Mouse (Mus musculus): ENCODE data around the gene Mydgf. TPM values are rescaled to one million over a fixed set of nuclear protein-coding genes. Genes with fewer than 3 reads are reported as not detected.

Gene Mydgf
- total RNA-seq (2014; rRNA removed), result 89.4 and 91.1 TPM in 2 replicates
- polyA plus RNA-seq (2012; rRNA removed), result 81.1 and 86.0 TPM in 2 replicates

DNA sequence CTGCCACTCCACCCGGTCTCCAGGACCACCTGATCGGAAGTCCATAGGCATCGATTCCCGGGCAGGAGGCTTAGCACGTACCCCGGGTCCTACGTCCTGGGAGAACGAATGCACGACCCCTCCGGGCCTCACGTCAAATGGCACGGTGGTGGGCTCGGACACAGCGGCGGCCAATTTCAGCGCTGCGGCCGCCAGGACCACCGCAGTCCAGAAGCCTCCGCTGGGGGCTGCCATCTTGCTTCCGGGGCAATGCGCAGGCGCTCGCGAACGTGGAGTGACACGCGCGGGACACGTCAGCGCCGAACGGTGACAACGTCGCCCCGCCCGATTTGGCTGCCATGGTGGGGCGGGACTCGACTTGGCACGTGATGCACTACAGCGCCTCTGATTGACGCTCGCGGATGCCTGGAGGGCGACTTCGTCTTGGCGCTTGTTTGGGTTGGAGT lies at the start of gene Mydgf:
Mydgf (minus strand) TSS at position 263 of the 446 bp plus-strand sequence.
- Histone ChIP-seq H3K27me3 (ENCODE audit: control insufficient read depth, insufficient read depth, low read length) (no peaks in the 10 kb centered on the region), H3K79me2 (ENCODE audit: control insufficient read depth, insufficient read depth, low read length) (peaks cover 14% of the 10 kb centered on the region), H3K27ac (replicated peaks; ENCODE audit: insufficient read depth, low read depth, low read length) (peak within 1 kb of the TSS; percentile 81), H3K4me1 (ENCODE audit: control insufficient read depth, insufficient read depth, low read length) (peaks cover 22% of the 10 kb centered on the region), H3K4me3 (ENCODE audit: insufficient read depth, low read depth, low read length) (peak within 1 kb of the TSS; percentile 93), H3K36me3 (ENCODE audit: control insufficient read depth, insufficient read depth, low read length) (peaks cover 2% of the 10 kb centered on the region), H3K9ac (ENCODE audit: low read depth, low read length) (peak within 1 kb of the TSS; percentile 94)
- DNase-seq (ENCODE audit: extremely low read depth, low read depth, low spot score), result peak; percentile 74
- WGBS, result under 1% methylated on average over 47 of the region's 47 CpGs
- TF ChIP-seq CTCF (IDR thresholded peaks at IDR 0.05; ENCODE audit: low read depth, low read length), result no peak
- TF ChIP-seq POLR2A (IDR thresholded peaks at IDR 0.05; ENCODE audit: extremely low read depth, insufficient read depth, low read length), result peak; percentile 53; the same call in 1 of the 2 replicates

DNA sequence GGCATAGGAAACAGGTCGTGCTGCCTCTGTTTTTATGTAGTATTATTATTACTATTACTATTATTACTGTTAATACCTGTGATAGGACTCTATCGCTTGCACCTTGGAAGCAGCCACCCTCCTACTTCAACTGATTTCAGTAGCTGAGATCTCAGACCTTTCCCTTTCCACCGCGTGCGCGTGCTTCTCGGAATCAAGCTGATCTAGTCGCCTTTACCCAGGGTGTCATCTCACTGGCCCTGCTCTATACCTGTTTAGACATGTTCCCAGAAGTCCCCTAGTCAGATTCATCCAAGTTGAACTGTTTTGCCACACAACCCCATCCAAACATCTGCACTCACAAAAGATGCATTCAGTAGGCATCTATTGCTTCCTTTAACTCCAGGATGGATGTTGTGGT lies 49.7 kb upstream of the Mydgf start:
- DNase-seq (ENCODE audit: extremely low read depth, low read depth, low spot score), result no peak
- H3K4me3 ChIP-seq (ENCODE audit: insufficient read depth, low read depth, low read length), result no peak overlapping the region
- H3K4me1 ChIP-seq (ENCODE audit: control insufficient read depth, insufficient read depth, low read length), result no peaks in the 10 kb centered on the region
- H3K9ac ChIP-seq (ENCODE audit: low read depth, low read length), result no peak overlapping the region
- TF ChIP-seq CTCF (IDR thresholded peaks at IDR 0.05; ENCODE audit: low read depth, low read length), result no peak
- TF ChIP-seq POLR2A (IDR thresholded peaks at IDR 0.05; ENCODE audit: extremely low read depth, insufficient read depth, low read length), result no peak
- H3K79me2 ChIP-seq (ENCODE audit: control insufficient read depth, insufficient read depth, low read length), result no peaks in the 10 kb centered on the region
- 59% methylated on average over 8 of the region's 8 CpGs for WGBS
- no peaks in the 10 kb centered on the region for H3K36me3 ChIP-seq (ENCODE audit: control insufficient read depth, insufficient read depth, low read length)
- H3K27ac ChIP-seq (replicated peaks; ENCODE audit: insufficient read depth, low read depth, low read length), result no peak overlapping the region
- H3K27me3 ChIP-seq (ENCODE audit: control insufficient read depth, insufficient read depth, low read length), result no peaks in the 10 kb centered on the region

DNA sequence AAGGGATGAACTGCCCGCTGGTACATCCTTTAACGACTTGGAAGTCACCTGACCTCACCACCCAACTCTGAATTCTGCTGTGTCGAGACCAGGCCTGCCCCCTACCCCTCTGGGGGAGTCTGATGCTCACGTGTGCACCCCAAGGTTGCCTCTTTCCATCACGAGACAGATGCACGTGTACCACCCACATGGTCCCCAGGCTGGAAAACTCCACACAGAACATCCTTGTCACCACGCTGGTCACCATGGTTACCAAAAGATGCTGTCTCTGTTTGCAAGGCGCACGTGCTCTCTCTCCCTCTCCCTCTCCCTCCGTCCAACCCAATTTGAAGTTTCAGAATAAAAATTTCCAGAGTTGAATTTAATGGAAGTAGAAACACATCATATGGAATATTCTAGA lies 46.2 kb upstream of the Mydgf start:
- 81% methylated on average over 10 of the region's 10 CpGs for WGBS
- H3K9ac ChIP-seq (ENCODE audit: low read depth, low read length), result no peak overlapping the region
- DNase-seq (ENCODE audit: extremely low read depth, low read depth, low spot score), result no peak
- TF ChIP-seq POLR2A (IDR thresholded peaks at IDR 0.05; ENCODE audit: extremely low read depth, insufficient read depth, low read length), result no peak
- TF ChIP-seq CTCF (IDR thresholded peaks at IDR 0.05; ENCODE audit: low read depth, low read length), result no peak
- H3K36me3 ChIP-seq (ENCODE audit: control insufficient read depth, insufficient read depth, low read length), result no peaks in the 10 kb centered on the region
- no peaks in the 10 kb centered on the region for H3K79me2 ChIP-seq (ENCODE audit: control insufficient read depth, insufficient read depth, low read length)
- no peak overlapping the region for H3K27ac ChIP-seq (replicated peaks; ENCODE audit: insufficient read depth, low read depth, low read length)
- H3K4me3 ChIP-seq (ENCODE audit: insufficient read depth, low read depth, low read length), result no peak overlapping the region
- H3K4me1 ChIP-seq (ENCODE audit: control insufficient read depth, insufficient read depth, low read length), result no peaks in the 10 kb centered on the region
- H3K27me3 ChIP-seq (ENCODE audit: control insufficient read depth, insufficient read depth, low read length), result no peaks in the 10 kb centered on the region

DNA sequence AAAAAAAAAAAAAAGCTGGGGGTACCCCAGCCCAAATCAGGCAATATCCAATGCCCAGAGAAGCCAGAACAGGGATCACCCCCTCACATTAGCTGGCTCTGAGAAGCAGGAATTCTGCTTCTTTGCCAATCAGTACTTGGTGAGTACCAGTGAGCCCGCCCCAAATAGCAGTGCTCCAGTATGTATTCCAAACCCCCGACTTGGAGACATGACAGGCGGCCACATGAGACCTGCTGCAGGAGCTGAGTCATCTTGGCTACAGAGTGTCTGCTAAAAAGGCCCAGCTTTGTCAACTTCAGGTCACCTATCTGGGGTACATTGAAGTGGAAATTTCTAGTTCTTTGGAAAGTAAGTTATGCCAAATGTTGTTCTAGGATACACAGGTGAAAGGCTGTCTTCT lies 42.8 kb upstream of the Mydgf start:
- Histone ChIP-seq H3K27me3 (ENCODE audit: control insufficient read depth, insufficient read depth, low read length) (no peaks in the 10 kb centered on the region), H3K9ac (ENCODE audit: low read depth, low read length) (no peak overlapping the region), H3K36me3 (ENCODE audit: control insufficient read depth, insufficient read depth, low read length) (no peaks in the 10 kb centered on the region), H3K27ac (replicated peaks; ENCODE audit: insufficient read depth, low read depth, low read length) (no peak overlapping the region), H3K4me1 (ENCODE audit: control insufficient read depth, insufficient read depth, low read length) (no peaks in the 10 kb centered on the region), H3K4me3 (ENCODE audit: insufficient read depth, low read depth, low read length) (no peak overlapping the region), H3K79me2 (ENCODE audit: control insufficient read depth, insufficient read depth, low read length) (no peaks in the 10 kb centered on the region)
- no peak for DNase-seq (ENCODE audit: extremely low read depth, low read depth, low spot score)
- 82% methylated on average over 3 of the region's 3 CpGs for WGBS
- no peak for TF ChIP-seq CTCF (IDR thresholded peaks at IDR 0.05; ENCODE audit: low read depth, low read length)
- TF ChIP-seq POLR2A (IDR thresholded peaks at IDR 0.05; ENCODE audit: extremely low read depth, insufficient read depth, low read length), result no peak

DNA sequence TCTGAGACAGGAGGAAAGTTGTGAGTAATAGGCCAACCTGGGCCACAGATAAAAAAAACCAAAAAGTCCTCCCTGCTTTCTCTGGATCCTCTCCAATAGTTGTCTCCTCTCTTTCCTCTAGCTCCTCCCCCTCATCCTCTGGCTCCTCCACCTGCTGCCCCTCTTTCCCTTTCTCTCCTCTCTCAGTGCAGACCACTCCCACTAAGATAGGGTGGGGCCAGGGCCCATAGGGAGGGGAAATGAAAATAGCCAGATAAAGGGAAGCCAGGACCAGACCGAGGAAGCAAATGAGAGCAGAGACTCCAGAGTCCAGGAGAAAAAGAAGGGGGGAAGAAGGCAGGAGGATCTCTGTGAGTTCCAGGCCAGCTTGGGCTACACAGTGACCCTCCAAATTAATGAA lies 41.2 kb upstream of the Mydgf start:
- no peaks in the 10 kb centered on the region for H3K36me3 ChIP-seq (ENCODE audit: control insufficient read depth, insufficient read depth, low read length)

DNA sequence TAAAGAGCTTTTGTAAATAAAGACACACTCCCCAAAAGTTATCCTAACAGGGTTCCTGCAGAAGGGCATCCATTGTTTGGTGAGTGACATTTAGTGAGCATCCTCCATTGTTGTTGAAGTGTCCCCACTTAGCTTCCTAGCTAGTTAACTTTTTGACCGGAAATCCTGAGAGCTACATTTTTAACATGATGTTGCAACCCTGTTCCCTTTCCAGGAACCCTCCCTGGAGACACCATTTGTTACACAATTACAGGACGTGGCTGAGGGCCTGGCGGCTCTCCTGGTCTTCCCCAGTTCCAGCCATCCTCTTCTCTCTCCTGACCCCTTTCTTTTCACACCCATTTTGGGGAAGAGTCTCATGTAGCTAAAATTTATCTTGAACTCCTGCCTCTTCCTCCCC lies 36.1 kb upstream of the Mydgf start:
- Histone ChIP-seq H3K36me3 (ENCODE audit: control insufficient read depth, insufficient read depth, low read length) (no peaks in the 10 kb centered on the region), H3K4me3 (ENCODE audit: insufficient read depth, low read depth, low read length) (no peak overlapping the region), H3K79me2 (ENCODE audit: control insufficient read depth, insufficient read depth, low read length) (peaks cover 26% of the 10 kb centered on the region), H3K4me1 (ENCODE audit: control insufficient read depth, insufficient read depth, low read length) (peaks cover 22% of the 10 kb centered on the region), H3K27me3 (ENCODE audit: control insufficient read depth, insufficient read depth, low read length) (no peaks in the 10 kb centered on the region), H3K27ac (replicated peaks; ENCODE audit: insufficient read depth, low read depth, low read length) (peak overlapping the region; percentile 93), H3K9ac (ENCODE audit: low read depth, low read length) (no peak overlapping the region)
- DNase-seq (ENCODE audit: extremely low read depth, low read depth, low spot score), result peak; percentile 91
- WGBS, result 6% methylated on average over 3 of the region's 3 CpGs
- TF ChIP-seq POLR2A (IDR thresholded peaks at IDR 0.05; ENCODE audit: extremely low read depth, insufficient read depth, low read length) (no peak), CTCF (IDR thresholded peaks at IDR 0.05; ENCODE audit: low read depth, low read length) (no peak)

More for the DNA sequence above, 41.2 kb upstream of the Mydgf start:
- Histone ChIP-seq H3K79me2 (ENCODE audit: control insufficient read depth, insufficient read depth, low read length) (no peaks in the 10 kb centered on the region), H3K4me1 (ENCODE audit: control insufficient read depth, insufficient read depth, low read length) (peaks cover 3% of the 10 kb centered on the region; the same call in 1 of the 2 replicates), H3K4me3 (ENCODE audit: insufficient read depth, low read depth, low read length) (no peak overlapping the region), H3K27me3 (ENCODE audit: control insufficient read depth, insufficient read depth, low read length) (no peaks in the 10 kb centered on the region), H3K9ac (ENCODE audit: low read depth, low read length) (no peak overlapping the region), H3K27ac (replicated peaks; ENCODE audit: insufficient read depth, low read depth, low read length) (no peak overlapping the region)
- TF ChIP-seq CTCF (IDR thresholded peaks at IDR 0.05; ENCODE audit: low read depth, low read length) (no peak), POLR2A (IDR thresholded peaks at IDR 0.05; ENCODE audit: extremely low read depth, insufficient read depth, low read length) (no peak)
- 56% methylated on average over 1 of the region's 1 CpGs for WGBS
- DNase-seq (ENCODE audit: extremely low read depth, low read depth, low spot score), result no peak
